Mouse (Mus musculus): ENCODE measurements around the gene H2afb3. TPM values are rescaled to one million over a fixed set of nuclear protein-coding genes. Genes with fewer than 3 reads are reported as not detected.
"Not testable (repeated sequence)": the region's sequence is repeated elsewhere in the genome, so short reads cannot be mapped to it uniquely, and the experiment has no call there.

H2afb3 gene
- polyA plus RNA-seq (2016; fragmentation: Nextera tagmentation; extraction: Ambion mirVana): not detected in 2 replicates

DNA sequence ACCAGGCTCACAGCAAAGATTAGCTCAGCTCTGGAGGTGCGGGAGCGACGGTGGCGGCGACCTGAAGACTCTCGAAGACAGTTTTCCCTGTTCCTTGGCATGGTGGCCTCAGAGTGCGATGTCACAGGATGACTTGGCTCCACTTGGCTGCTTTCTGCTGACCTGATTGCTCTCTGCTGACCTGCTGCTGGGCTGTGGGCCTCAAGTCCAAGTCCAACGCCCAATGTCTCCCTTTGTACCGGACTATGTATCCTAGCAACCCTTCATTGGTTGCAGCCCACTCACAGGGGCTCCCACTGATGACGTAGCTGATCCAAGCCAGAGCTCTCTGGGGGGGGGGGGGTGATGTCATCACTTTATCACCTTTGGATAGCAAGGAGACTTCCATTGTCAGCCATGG lies at the start of gene H2afb3:
TSS of gene H2afb3 (minus strand) at position 101 of the 400 bp plus-strand sequence.
- not testable (repeated sequence) for H3K9me3 ChIP-seq; H3K27me3 ChIP-seq (ENCODE audit: insufficient read depth, poor library complexity, severe bottlenecking); DNase-seq (ENCODE audit: low spot score); H3K4me1 ChIP-seq; H3K4me3 ChIP-seq; H3K36me3 ChIP-seq; H3K27ac ChIP-seq
- 79% methylated on average over 8 of the region's 10 CpGs for WGBS

DNA sequence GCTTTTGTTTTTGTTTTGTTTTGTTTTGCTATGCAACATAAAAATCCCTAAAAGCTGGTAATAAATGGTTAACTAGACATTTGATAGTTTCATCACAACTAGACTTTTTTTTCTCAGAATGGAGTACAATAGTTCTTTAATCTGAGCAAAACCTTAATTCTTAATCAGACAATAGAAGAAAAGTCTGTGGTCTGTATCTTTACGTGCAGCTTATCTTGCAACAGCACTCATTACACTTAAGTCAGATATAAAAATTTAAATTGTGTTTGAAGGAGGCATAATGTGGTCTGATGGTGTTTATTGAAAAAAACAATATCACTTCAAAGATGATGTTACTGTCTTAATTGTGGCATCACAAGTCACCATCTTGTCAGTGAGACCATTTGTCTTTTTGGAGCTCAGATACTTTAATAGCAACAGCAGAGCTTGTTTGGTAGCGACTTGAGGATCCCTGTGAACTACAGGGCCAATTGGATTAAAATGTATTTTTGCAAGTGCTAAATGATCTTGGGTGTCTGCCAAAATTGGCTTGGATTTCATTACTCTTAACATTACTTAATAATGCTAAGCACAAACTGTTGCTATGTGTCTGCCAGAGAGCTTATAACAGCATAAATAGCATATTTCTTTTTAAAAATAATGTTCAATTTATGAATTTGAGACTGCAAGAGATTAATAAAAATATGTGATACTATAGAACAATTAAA lies 11.3 kb downstream of the H2afb3 start:
- H3K9me3 ChIP-seq: no peaks in the 10 kb centered on the region
- H3K4me3 ChIP-seq: no peak overlapping the region
- no peaks in the 10 kb centered on the region for H3K36me3 ChIP-seq
- 70% methylated on average over 2 of the region's 2 CpGs for WGBS
- H3K27me3 ChIP-seq (ENCODE audit: insufficient read depth, poor library complexity, severe bottlenecking): no peaks in the 10 kb centered on the region
- H3K4me1 ChIP-seq: no peaks in the 10 kb centered on the region
- no peak overlapping the region for H3K27ac ChIP-seq
- DNase-seq (ENCODE audit: low spot score): no peak

DNA sequence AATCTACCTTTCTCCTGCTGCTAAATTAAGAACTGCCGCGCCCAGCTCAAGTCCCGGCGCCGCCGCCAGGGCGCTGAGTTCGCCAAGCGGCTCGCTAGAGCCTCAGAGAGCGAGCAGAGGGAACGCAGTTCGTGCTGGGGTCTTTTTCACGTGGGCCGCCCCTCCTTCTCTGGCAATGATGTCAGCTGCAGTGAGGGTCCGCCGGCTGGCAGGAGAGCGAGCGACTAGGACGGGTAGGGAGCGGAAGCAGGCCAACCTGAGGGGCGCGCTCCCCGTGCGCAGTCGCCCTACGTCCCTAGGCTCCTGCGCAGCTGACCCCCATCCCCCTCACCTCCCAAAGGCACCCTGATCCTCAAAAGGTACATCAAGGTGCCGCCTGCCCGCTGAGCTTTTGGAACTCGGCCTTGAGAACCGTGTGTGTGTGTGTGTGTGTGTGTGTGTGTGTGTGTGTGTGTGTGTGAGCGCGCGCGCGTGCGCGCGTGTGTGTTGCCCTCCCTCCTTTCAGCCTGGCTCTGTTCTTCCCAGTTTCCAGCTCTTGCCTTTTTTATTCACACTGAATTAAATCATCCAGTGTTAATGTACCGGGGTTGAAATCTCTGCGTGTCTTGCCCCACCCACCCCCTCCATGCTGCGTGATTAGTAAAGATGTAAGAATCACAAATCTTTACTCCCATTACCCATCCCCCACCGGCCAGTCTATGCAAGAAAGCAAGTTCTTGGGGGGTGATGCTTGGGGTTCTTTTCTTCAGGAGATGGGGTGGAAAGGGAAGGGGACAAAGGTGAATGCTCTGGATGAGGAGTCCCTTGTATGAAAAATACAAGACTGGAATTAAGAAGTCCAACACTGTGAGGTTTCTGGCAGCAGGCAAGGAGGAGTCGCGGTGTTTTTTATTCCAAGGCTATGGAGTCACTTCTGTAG lies 19.8 kb downstream of the H2afb3 start:
- Histone ChIP-seq H3K4me3 (peak overlapping the region; percentile 58), H3K27me3 (ENCODE audit: insufficient read depth, poor library complexity, severe bottlenecking) (no peaks in the 10 kb centered on the region; the same call in 1 of the 2 replicates), H3K36me3 (no peaks in the 10 kb centered on the region), H3K27ac (peak overlapping the region; percentile 80), H3K9me3 (no peaks in the 10 kb centered on the region), H3K4me1 (no peaks in the 10 kb centered on the region)
- peak; percentile 76 for DNase-seq (ENCODE audit: low spot score)
- 5% methylated on average over 34 of the region's 46 CpGs for WGBS

DNA sequence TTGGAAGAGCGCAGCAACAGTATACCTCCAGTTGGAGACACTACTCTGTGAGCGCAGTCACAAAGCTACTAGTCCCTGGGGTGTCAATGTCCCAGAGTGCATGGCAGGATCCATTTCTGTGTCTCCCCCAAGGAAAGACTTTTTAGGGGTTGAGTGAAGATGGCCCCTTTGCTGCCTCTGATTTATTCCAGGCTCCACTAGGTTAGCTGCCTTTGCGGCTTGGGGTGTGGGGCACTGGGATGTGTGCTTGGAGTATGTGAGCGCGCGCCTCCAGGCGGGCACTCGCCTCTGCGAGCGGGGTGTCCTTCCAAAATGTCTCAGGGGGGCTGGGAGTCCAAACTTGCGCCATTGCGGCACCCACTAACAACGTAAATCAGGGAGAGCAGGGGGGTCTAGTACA lies 21.2 kb downstream of the H2afb3 start:
- H3K36me3 ChIP-seq: no peaks in the 10 kb centered on the region
- H3K27me3 ChIP-seq (ENCODE audit: insufficient read depth, poor library complexity, severe bottlenecking): no peaks in the 10 kb centered on the region; the same call in 1 of the 2 replicates
- DNase-seq (ENCODE audit: low spot score): peak; percentile 71
- no peaks in the 10 kb centered on the region for H3K4me1 ChIP-seq
- H3K9me3 ChIP-seq: no peaks in the 10 kb centered on the region
- WGBS: 15% methylated on average over 13 of the region's 13 CpGs
- H3K27ac ChIP-seq: no peak overlapping the region
- H3K4me3 ChIP-seq: peak overlapping the region; percentile 58

DNA sequence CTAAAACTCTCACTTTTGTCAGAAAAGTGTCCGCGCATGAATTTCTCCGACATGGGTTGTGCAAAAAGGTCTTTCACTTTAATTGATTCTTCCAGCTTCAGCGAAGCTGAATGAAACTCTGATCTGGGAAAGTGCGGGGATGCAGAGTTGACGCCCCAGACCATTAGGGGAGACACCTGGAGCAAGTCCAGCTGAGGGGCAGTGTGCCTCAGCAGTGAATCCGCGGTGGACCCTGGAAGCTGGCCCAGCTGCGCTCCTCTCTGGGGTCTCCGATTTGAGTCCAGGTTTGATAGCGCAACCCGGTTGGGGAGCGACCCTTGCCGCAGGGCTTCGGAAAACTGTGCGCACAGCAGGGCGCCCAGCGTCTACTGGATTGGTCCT lies 22.0 kb downstream of the H2afb3 start:
- Histone ChIP-seq H3K27ac (no peak overlapping the region), H3K27me3 (ENCODE audit: insufficient read depth, poor library complexity, severe bottlenecking) (no peaks in the 10 kb centered on the region; the same call in 1 of the 2 replicates), H3K9me3 (no peaks in the 10 kb centered on the region), H3K4me1 (no peaks in the 10 kb centered on the region), H3K36me3 (no peaks in the 10 kb centered on the region), H3K4me3 (peak overlapping the region; percentile 58)
- peak; percentile 70 for DNase-seq (ENCODE audit: low spot score)
- 11% methylated on average over 18 of the region's 18 CpGs for WGBS

DNA sequence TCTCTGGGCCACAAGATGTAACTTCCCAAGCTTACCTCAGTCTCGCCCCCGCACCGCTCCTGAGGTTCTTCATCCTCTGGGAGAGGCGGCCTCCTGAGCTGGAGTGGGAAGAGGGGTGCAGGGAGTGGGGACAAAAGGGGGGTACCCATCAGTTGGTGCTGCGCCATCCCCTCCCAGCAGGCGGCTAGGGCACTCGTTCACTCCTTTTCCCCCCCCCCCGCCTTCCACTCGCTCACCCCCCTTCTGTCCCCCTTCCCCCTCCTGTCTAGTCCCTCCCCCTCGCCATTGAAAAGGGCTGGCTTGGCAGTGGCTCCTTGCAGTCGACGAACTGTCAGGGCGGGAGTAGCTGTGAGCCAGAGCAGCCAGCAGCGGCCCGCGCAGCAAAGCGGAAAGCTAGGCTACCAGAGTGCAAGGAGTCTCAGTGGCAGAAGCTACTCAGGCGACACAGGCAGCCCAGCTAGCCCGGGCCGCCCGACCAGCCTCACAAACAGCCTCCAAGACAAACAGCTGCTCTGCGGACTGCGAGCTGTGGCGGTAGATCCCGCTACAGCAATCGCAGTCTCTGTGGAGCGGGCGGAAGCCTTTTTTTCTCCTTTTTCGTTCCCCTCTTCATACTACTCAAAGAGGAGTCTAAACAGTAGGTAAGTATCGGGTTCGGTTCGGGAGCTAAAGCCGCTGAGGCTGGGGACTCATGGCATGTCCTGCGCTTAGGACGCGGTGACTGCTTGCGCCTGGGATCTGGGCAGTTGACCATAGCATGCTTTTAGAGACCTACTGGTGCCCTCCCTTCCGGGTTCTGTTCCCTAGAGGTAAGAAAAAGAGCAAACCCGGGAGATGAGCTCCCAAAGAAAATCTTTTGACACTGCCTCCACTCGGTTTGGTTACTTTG lies 22.6 kb downstream of the H2afb3 start, which contains the start of gene Pcdh11x:
TSS of gene Pcdh11x (plus strand) at position 249 of the 889 bp plus-strand sequence.
- Histone ChIP-seq H3K27me3 (ENCODE audit: insufficient read depth, poor library complexity, severe bottlenecking) (no peaks in the 10 kb centered on the region; the same call in 1 of the 2 replicates), H3K4me1 (no peaks in the 10 kb centered on the region), H3K4me3 (peak within 1 kb of the TSS; percentile 58), H3K27ac (peak within 1 kb of the TSS; percentile 56; the same call in 1 of the 2 replicates), H3K36me3 (no peaks in the 10 kb centered on the region), H3K9me3 (no peaks in the 10 kb centered on the region)
- WGBS: 7% methylated on average over 38 of the region's 40 CpGs
- DNase-seq (ENCODE audit: low spot score): peak; percentile 73

DNA sequence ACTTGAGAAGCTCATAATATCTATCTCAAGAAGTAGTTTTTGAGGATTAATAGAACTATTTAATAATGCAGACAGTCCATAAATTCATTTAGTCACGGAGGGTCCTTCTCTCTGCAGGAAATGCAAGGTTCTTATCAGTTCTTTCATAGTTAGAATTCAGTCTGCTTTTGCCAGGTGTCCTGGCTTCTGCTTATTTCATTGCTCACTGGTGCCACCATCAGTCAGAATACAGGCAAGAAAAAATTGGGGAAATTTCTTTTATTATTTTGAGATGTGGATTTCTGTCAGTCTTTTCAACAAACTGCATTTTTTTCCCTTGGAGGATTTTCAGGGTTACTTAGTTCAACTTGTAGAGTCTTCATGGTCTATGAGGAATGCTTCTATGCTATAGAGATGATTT lies 25.4 kb downstream of the H2afb3 start:
- Histone ChIP-seq H3K4me3 (no peak overlapping the region), H3K9me3 (no peaks in the 10 kb centered on the region), H3K27me3 (ENCODE audit: insufficient read depth, poor library complexity, severe bottlenecking) (no peaks in the 10 kb centered on the region; the same call in 1 of the 2 replicates), H3K4me1 (no peaks in the 10 kb centered on the region), H3K36me3 (no peaks in the 10 kb centered on the region), H3K27ac (no peak overlapping the region)
- DNase-seq (ENCODE audit: low spot score): no peak
- 9% methylated on average over 1 of the region's 1 CpGs for WGBS

DNA sequence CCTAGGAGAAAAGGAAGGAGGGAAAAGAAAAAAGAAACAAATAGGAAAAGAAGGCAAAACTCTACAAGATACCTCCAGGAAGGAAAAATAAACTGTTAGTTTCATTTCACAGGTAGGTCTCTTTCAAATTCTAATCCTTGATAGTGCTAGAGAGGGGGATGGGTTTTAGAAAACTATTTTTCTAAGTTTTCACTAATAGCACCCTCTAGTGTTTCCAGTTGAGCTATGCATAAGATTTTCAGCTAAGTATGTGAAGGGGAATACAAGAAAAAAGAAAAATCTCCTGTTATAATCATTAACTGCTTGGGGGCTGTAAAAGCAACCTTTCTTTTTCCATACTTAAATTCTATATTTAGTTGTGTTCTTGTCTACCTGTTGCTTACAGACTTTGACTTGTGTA lies 27.4 kb downstream of the H2afb3 start:
- H3K27ac ChIP-seq: no peak overlapping the region
- H3K4me1 ChIP-seq: no peaks in the 10 kb centered on the region
- H3K36me3 ChIP-seq: no peaks in the 10 kb centered on the region
- no peak for DNase-seq (ENCODE audit: low spot score)
- no peaks in the 10 kb centered on the region; the same call in 1 of the 2 replicates for H3K27me3 ChIP-seq (ENCODE audit: insufficient read depth, poor library complexity, severe bottlenecking)
- H3K9me3 ChIP-seq: no peaks in the 10 kb centered on the region
- H3K4me3 ChIP-seq: no peak overlapping the region

Other genes with a start within 250 kb of the H2afb3 start
- 2.7 and 5.2 TPM in 2 replicates for gene Pcdh11x, start 22.8 kb downstream of the H2afb3 start, polyA plus RNA-seq (2016; fragmentation: Nextera tagmentation; extraction: Ambion mirVana)